ENCODE assay signal across 8 mouse cellular contexts in the genomic region with DNA sequence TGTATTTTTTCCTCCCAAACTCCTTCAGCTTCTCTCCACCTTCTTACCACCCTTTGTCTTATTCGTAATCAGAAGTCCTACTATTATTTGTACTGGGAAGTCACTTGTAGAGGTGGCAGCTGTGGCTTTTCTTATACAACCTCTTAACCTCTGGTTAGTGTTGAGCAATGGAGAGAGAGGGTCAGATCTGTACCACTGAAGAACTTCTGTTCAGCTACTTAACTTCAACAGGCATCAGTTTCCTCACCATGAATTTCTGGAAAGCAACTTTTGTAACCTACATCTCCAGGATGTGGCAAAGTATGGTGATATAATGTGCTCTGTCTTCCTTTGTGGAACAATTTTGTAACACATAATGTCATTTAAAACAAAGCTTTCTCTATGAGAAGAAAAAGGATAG.
DNase-seq lines count a peak whose midpoint lies in the region; ATAC-seq lines count a peak whose summit lies in the region.
"Had no signal": no experiment of that assay in that cellular context is flagged by ENCODE, and none has a peak within 500 bp of the region (broad histone marks: within the 10 kb centered on the region; RNA-seq: fewer than 3 reads in every experiment).

No protein-coding gene starts in this region.

- ATAC-seq in hematopoietic stem cell, adult 5-6 weeks (replicated peaks in 1 of 2; ENCODE audit: insufficient read depth in 1 of 2, low FRiP score in 2 of 2, low TSS enrichment in 1 of 2, low read depth in 1 of 2, poor library complexity in 2 of 2, severe bottlenecking in 2 of 2) = peak; percentile 32 to 60; a peak in 2 of 4 replicates
- peak; percentile 95 for ATAC-seq in megakaryocyte progenitor cell, adult 5-6 weeks (replicated peaks; ENCODE audit: poor library complexity)
- ATAC-seq: forebrain, embryonic 15.5 days; forebrain, postnatal 0 days had no signal

- peak; percentile 41 for DNase-seq in 416B (ENCODE audit: low read depth)
- DNase-seq in kidney, postnatal 36 days = no peak
- no peak for DNase-seq in heart, postnatal 36 days
- DNase-seq: cerebellum, adult 11 months had no signal

- intact Hi-C loops in heart, postnatal 36 days (cut with DNase I) = loop anchor here (2.0 kb wide), 1 partner anchor 173 kb away; no protein-coding TSS in a partner anchor
